Mouse (Mus musculus) erythroblast, embryonic 14.5 days (primary cell): Measurements from ENCODE around the gene Rnf187.
"Not testable (repeated sequence)": the region's sequence is repeated elsewhere in the genome, so short reads cannot be mapped to it uniquely, and the experiment has no call there.

Experiments
- GATA1 ChIP-seq: IDR thresholded peaks from 2 replicates; pipeline ENCODE4 v1.6.1; 2012; ENCODE audit warnings: low read length, inconsistent platforms, mixed read lengths
- TAL1 ChIP-seq: IDR thresholded peaks from 3 replicates; pipeline ENCODE4 v1.6.1; 2012; ENCODE audit warnings: low read length, inconsistent platforms, mixed read lengths

DNA sequence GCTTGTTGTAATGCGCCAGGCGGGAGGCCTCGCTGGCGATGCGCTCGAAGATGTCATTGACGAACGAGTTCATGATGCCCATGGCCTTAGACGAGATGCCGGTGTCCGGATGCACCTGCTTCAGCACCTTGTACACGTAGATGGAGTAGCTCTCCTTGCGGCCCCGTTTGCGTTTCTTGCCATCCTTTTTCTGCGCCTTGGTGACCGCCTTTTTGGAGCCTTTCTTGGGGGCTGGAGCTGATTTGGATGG lies 15.4 kb upstream of the Rnf187 start:
- not testable (repeated sequence) for TF ChIP-seq GATA1, TAL1
